Mouse (Mus musculus): ENCODE results near the gene Scgb1b27. TPM values are rescaled to one million over a fixed set of nuclear protein-coding genes. Genes with fewer than 3 reads are reported as not detected.
"Not testable (repeated sequence)": the region's sequence is repeated elsewhere in the genome, so short reads cannot be mapped to it uniquely, and the experiment has no call there.

Gene Scgb1b27
- not detected in 2 replicates for polyA plus RNA-seq (2015; fragmentation: Nextera tagmentation; extraction: Ambion mirVana)

DNA sequence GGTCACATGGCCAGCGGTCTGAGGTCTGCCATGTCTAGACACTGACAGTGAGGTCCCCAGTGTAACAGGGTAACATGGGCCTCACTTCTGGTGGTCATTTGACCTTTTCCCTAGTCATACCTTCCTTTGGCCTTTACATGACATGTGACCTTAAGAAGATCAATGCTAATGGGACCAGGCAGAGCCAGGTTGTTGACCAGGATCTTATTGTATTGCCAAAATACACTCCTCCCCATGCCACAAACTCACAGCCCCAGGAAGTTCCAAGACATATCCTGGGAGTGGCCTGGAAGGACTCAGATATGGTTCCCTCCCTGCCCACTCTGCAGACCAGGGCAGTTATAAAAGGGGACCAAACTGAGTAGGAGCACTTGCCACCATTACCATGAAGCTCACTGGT lies at the start of gene Scgb1b27:
Gene Scgb1b27 (plus strand): TSS at position 301 of the 400 bp plus-strand sequence.
- H3K36me3 ChIP-seq; H3K27ac ChIP-seq; H3K4me3 ChIP-seq; H3K27me3 ChIP-seq; H3K4me1 ChIP-seq (replicated peaks); ATAC-seq (ENCODE audit: low FRiP score); H3K4me2 ChIP-seq; H3K9ac ChIP-seq: not testable (repeated sequence)
- 90% methylated on average over 1 of the region's 1 CpGs for WGBS
- peaks cover 49% of the 10 kb centered on the region for H3K9me3 ChIP-seq

DNA sequence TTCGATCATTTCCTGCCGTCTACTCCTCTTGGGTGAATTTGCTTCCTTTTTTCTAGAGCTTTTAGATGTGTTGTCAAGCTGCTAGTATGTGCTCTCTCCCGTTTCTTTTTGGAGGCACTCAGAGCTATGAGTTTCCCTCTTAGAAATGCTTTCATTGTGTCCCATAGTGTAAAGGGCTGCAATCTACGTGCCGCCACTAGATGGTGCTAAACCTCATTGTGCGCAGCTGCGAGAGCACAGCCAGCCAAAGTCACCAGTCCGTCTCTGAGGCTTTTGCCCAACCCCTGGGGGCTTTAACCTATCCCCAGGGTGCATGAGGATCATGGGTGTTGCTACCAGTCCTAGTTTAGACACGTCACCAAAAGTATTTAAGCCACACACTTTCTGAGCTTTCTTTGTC lies 39.0 kb upstream of the Scgb1b27 start:
- ATAC-seq (ENCODE audit: low FRiP score); H3K9ac ChIP-seq; H3K4me3 ChIP-seq; H3K4me1 ChIP-seq (replicated peaks); H3K4me2 ChIP-seq; H3K36me3 ChIP-seq; H3K27me3 ChIP-seq; H3K27ac ChIP-seq: not testable (repeated sequence)
- 30% methylated on average over 8 of the region's 9 CpGs for WGBS
- H3K9me3 ChIP-seq, result peaks cover 19% of the 10 kb centered on the region; the same call in 1 of the 2 replicates

DNA sequence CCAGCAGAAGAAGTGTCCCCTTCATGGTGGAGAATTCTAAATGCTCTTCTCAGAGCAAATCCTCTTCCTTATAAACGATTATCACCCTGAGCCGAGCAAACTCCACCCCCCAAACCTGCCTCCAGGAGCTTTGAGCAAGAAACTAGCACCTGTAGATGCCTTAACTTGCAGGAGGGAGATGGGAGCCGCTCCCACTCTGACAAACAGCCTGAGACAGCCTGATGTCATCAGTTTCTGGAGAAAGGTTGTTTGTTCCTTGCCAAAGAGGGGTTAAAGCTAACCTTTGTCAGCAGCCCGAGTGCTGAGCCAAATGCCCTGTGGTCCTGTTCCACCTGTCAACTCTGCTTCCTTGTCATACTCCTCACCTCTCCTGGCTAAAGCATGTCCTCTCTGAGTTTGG lies 7.4 kb upstream of the Scgb1b27 start, which contains the start of gene Scgb2b27:
Gene Scgb2b27 (minus strand): TSS at position 101 of the 400 bp plus-strand sequence.
- WGBS, result 73% methylated on average over 4 of the region's 4 CpGs
- Histone ChIP-seq H3K9ac (no peak within 1 kb of the TSS), H3K9me3 (peaks cover 56% of the 10 kb centered on the region), H3K4me1 (replicated peaks) (no peaks in the 10 kb centered on the region), H3K4me3 (no peak within 1 kb of the TSS), H3K4me2 (no peak within 1 kb of the TSS), H3K27me3 (no peaks in the 10 kb centered on the region), H3K36me3 (no peaks in the 10 kb centered on the region), H3K27ac (no peak within 1 kb of the TSS)
- ATAC-seq (ENCODE audit: low FRiP score), result no peak

DNA sequence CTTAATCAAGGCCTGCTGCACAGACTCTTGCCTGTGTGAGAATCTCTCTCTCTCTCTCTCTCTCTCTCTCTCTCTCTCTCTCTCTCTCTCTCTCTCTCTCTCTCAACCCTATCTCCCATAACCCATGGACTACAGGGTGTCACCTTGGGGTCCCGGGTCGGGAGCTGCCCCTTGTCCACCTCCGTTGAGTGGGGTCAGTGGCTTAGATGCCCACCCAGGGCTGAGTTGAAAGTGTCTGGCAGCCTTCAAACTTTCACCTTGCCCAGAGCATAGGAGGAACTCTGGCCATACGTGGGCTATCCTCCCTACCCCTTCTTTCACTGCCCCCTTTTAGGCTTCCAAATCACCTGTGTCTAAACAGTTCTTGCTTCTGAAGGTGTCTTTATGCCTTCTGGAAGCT lies 4.4 kb downstream of the Scgb1b27 start:
- 84% methylated on average over 4 of the region's 4 CpGs for WGBS
- H3K36me3 ChIP-seq, result no peaks in the 10 kb centered on the region
- no peaks in the 10 kb centered on the region for H3K4me1 ChIP-seq (replicated peaks)
- no peak for ATAC-seq (ENCODE audit: low FRiP score)
- no peak overlapping the region for H3K27ac ChIP-seq
- H3K9me3 ChIP-seq, result peaks cover 68% of the 10 kb centered on the region
- H3K9ac ChIP-seq, result no peak overlapping the region
- H3K27me3 ChIP-seq, result no peaks in the 10 kb centered on the region
- no peak overlapping the region for H3K4me3 ChIP-seq
- no peak overlapping the region for H3K4me2 ChIP-seq

DNA sequence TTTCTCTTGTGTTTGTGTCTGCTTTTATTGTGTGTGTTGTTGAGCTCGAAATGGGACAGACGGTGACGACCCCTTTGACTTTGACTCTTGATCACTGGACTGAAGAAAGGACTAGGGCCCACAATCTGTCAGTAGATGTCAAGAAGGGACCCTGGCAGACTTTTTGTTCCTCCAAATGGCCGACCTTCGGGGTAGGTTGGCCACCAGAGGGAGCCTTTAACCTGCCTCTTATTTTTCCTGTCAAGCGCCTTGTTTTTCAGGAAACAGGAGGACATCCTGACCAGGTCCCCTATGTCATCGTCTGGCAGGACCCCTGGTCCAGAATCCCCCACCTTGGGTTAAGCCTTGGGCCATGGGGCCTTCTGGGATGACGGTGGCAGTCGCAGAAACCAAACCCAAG lies 5.9 kb downstream of the Scgb1b27 start:
- not testable (repeated sequence) for H3K4me2 ChIP-seq; H3K4me1 ChIP-seq (replicated peaks); H3K27ac ChIP-seq; H3K9ac ChIP-seq; H3K27me3 ChIP-seq; H3K36me3 ChIP-seq; H3K4me3 ChIP-seq; ATAC-seq (ENCODE audit: low FRiP score)
- peaks cover 74% of the 10 kb centered on the region for H3K9me3 ChIP-seq
- WGBS, result 83% methylated on average over 9 of the region's 9 CpGs

DNA sequence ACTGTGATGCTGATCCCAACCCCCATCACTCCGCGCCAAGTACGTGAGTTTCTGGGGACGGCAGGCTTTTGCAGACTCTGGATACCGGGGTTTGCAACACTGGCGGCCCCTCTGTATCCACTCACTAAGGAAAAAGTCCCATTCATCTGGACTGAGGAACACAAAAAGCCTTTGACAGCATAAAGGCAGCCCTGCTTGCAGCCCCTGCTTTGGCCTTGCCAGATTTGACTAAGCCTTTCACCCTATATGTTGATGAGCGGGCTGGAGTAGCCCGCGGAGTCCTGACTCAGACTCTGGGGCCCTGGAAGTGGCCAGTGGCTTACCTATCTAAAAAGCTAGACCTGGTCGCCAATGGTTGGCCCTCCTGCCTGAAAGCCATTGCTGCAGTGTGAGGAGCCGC lies 8.7 kb downstream of the Scgb1b27 start:
- 96% methylated on average over 11 of the region's 11 CpGs for WGBS
- Histone ChIP-seq H3K4me3 (no peak overlapping the region), H3K4me1 (replicated peaks) (no peaks in the 10 kb centered on the region), H3K27me3 (no peaks in the 10 kb centered on the region), H3K36me3 (no peaks in the 10 kb centered on the region), H3K9ac (no peak overlapping the region), H3K4me2 (no peak overlapping the region), H3K27ac (no peak overlapping the region), H3K9me3 (peaks cover 71% of the 10 kb centered on the region)
- ATAC-seq (ENCODE audit: low FRiP score), result no peak

DNA sequence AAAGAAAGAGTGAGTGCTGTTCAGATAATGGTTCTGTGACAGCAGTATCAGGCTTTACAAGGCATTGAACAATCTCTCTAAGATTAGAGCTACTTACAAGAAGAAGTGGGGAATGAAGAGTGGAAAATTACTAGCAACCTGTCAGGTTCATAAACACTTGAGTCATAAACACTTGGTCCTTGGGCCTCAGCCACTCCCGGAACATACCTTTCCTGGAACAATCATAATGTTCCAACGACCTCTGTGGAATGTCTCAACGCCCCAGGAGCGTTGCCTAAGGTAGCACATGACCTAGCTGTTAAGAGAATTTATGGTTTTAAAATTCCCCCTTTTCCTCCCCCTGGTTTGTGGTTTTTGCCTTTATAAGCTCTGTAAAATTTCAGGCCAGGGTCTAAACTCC lies 13.3 kb downstream of the Scgb1b27 start:
- not testable (repeated sequence) for ATAC-seq (ENCODE audit: low FRiP score); H3K4me1 ChIP-seq (replicated peaks); H3K36me3 ChIP-seq; H3K4me2 ChIP-seq; H3K4me3 ChIP-seq; H3K27me3 ChIP-seq; H3K27ac ChIP-seq; H3K9ac ChIP-seq
- WGBS, result 94% methylated on average over 4 of the region's 4 CpGs
- peaks cover 62% of the 10 kb centered on the region for H3K9me3 ChIP-seq

DNA sequence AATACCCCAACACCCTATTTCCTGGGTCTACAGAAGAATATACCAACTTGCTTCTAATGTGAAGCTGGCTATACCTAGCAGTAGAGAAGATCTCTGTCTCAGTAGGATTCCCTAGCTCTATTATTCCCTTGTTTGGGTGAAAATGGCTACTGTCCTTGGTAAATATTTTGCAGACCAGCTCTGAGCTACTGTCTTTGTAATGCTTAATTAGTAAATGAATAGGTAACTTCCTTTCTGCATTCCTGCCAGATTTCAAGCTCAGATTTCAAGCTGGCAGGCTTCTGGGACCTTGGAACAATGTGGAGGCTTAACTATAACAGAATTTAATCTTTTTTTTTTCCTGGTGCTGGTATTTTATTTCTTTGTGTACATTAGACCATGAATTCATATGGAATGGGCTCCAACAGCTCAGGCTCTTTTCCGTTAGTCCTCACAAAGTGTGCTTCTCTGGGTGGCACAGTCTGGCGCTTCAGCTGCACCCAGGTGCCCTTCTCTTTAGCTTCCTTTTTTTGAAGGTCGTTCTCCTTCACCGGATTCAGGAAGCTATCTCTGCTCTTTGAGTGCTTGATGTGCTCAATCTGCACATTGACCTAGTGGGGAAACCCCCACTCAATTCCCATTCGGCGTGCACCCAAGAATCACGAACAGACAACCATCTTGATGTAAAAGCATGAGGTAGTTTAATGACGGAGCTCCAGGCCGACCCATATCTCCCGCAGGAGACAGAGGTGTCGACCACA lies 15.0 kb downstream of the Scgb1b27 start:
- not testable (repeated sequence) for H3K27ac ChIP-seq; H3K4me1 ChIP-seq (replicated peaks); H3K36me3 ChIP-seq; H3K27me3 ChIP-seq; H3K9ac ChIP-seq; ATAC-seq (ENCODE audit: low FRiP score); H3K4me2 ChIP-seq; H3K4me3 ChIP-seq
- 91% methylated on average over 11 of the region's 11 CpGs for WGBS
- peaks cover 57% of the 10 kb centered on the region for H3K9me3 ChIP-seq

DNA sequence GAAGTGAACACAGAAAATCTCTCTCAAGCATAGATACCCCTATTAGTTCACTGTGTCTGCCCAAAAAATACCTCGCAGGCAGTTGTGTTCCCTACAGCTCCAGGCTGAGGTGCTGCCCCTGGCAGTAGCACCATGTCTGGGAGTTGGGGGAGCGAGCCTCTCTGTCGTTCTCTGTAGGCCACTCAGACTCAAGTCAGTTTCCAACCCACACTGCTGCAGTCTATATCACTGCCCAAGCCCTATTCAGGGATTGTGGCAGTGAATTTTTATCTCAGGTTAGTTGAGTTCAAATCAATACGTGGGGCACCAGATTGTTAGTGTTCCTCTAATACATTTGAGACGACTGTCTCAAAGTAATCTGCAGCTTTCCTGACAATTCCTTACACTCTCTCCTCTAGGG lies 46.8 kb downstream of the Scgb1b27 start:
- not testable (repeated sequence) for H3K9me3 ChIP-seq; H3K4me1 ChIP-seq (replicated peaks); ATAC-seq (ENCODE audit: low FRiP score); H3K27ac ChIP-seq; H3K9ac ChIP-seq; H3K4me3 ChIP-seq; H3K36me3 ChIP-seq; H3K4me2 ChIP-seq; H3K27me3 ChIP-seq
- WGBS, result 80% methylated on average over 5 of the region's 5 CpGs

Other genes with a start within 250 kb of the Scgb1b27 start
- not detected in 2 replicates for gene Scgb2b26, start 76.4 kb upstream of the Scgb1b27 start, polyA plus RNA-seq (2015; fragmentation: Nextera tagmentation; extraction: Ambion mirVana)
- not detected in 2 replicates for gene Scgb2b27, start 7.5 kb upstream of the Scgb1b27 start, polyA plus RNA-seq (2015; fragmentation: Nextera tagmentation; extraction: Ambion mirVana)
- not detected in 2 replicates for gene Scgb1b30, start 73.9 kb downstream of the Scgb1b27 start, polyA plus RNA-seq (2015; fragmentation: Nextera tagmentation; extraction: Ambion mirVana)
- gene Wtip, start 111.8 kb downstream of the Scgb1b27 start, polyA plus RNA-seq (2015; fragmentation: Nextera tagmentation; extraction: Ambion mirVana), result 3.1 and 4.6 TPM in 2 replicates
- gene Uba2, start 148.1 kb downstream of the Scgb1b27 start, polyA plus RNA-seq (2015; fragmentation: Nextera tagmentation; extraction: Ambion mirVana), result 195 and 198 TPM in 2 replicates
- 82.7 and 87.9 TPM in 2 replicates for gene Pdcd2l, start 175.2 kb downstream of the Scgb1b27 start, polyA plus RNA-seq (2015; fragmentation: Nextera tagmentation; extraction: Ambion mirVana)
- gene Gpi1, start 208.9 kb downstream of the Scgb1b27 start, polyA plus RNA-seq (2015; fragmentation: Nextera tagmentation; extraction: Ambion mirVana), result 216 TPM in 2 replicates
- gene Gm6096, start 229.6 kb downstream of the Scgb1b27 start, polyA plus RNA-seq (2015; fragmentation: Nextera tagmentation; extraction: Ambion mirVana), result not detected in 2 replicates

Measured in hindbrain, embryonic 13.5 days (tissue).